Mouse (Mus musculus): ENCODE measurements around the gene Arhgap30. TPM values are rescaled to one million over a fixed set of nuclear protein-coding genes. Genes with fewer than 3 reads are reported as not detected.

Gene Arhgap30
- polyA plus RNA-seq, 1 experiment from 2014 or later = 0.75 TPM

- Histone ChIP-seq H3K36me3 (no peaks in the 10 kb centered on the region), H3K9me3 (peaks cover 7% of the 10 kb centered on the region; the same call in 1 of the 2 replicates), H3K27me3 (no peaks in the 10 kb centered on the region), H3K4me1 (replicated peaks) (0 out of 2 replicates have a peak, but pooled peaks cover 8% of the 10 kb centered on the region), H3K4me3 (replicated peaks) (no peak overlapping the region), H3K27ac (no peak overlapping the region), H3K9ac (replicated peaks) (no peak overlapping the region), H3K4me2 (no peak overlapping the region)
- ATAC-seq (ENCODE audit: insufficient number of reproducible peaks, insufficient read depth, low FRiP score, low TSS enrichment, low read depth) = no peak
- WGBS = 76% methylated on average over 7 of the region's 7 CpGs
Observed at GRCm38 (mm10) chr1:171446854-171447253, 58.1 kb downstream of the Arhgap30 start.

GRCm38 (mm10) chr1:171447692-171448091 is 58.9 kb downstream of the Arhgap30 start:
- Histone ChIP-seq H3K9me3 (peaks cover 7% of the 10 kb centered on the region; the same call in 1 of the 2 replicates), H3K27me3 (no peaks in the 10 kb centered on the region), H3K4me2 (no peak overlapping the region), H3K4me1 (replicated peaks) (0 out of 2 replicates have a peak, but pooled peaks cover 8% of the 10 kb centered on the region), H3K9ac (replicated peaks) (no peak overlapping the region), H3K27ac (no peak overlapping the region), H3K4me3 (replicated peaks) (no peak overlapping the region), H3K36me3 (no peaks in the 10 kb centered on the region)
- WGBS = 74% methylated on average over 10 of the region's 10 CpGs
- ATAC-seq (ENCODE audit: insufficient number of reproducible peaks, insufficient read depth, low FRiP score, low TSS enrichment, low read depth) = no peak

GRCm38 (mm10) chr1:171450062-171450461 is 61.3 kb downstream of the Arhgap30 start:
- ATAC-seq (ENCODE audit: insufficient number of reproducible peaks, insufficient read depth, low FRiP score, low TSS enrichment, low read depth) = no peak
- no peak overlapping the region for H3K27ac ChIP-seq
- no peak overlapping the region for H3K4me2 ChIP-seq
- no peak overlapping the region; the same call in 1 of the 2 replicates for H3K9ac ChIP-seq (replicated peaks)
- H3K36me3 ChIP-seq = no peaks in the 10 kb centered on the region
- 83% methylated on average over 11 of the region's 11 CpGs for WGBS
- no peak overlapping the region for H3K4me3 ChIP-seq (replicated peaks)
- no peaks in the 10 kb centered on the region for H3K9me3 ChIP-seq
- H3K4me1 ChIP-seq (replicated peaks) = 0 out of 2 replicates have a peak, but pooled peaks cover 8% of the 10 kb centered on the region
- H3K27me3 ChIP-seq = no peaks in the 10 kb centered on the region

- WGBS = 79% methylated on average over 10 of the region's 10 CpGs
- ATAC-seq (ENCODE audit: insufficient number of reproducible peaks, insufficient read depth, low FRiP score, low TSS enrichment, low read depth) = no peak
- no peak overlapping the region for H3K9ac ChIP-seq (replicated peaks)
- H3K36me3 ChIP-seq = no peaks in the 10 kb centered on the region
- H3K27ac ChIP-seq = no peak overlapping the region
- no peak overlapping the region for H3K4me2 ChIP-seq
- no peaks in the 10 kb centered on the region for H3K27me3 ChIP-seq
- 0 out of 2 replicates have a peak, but pooled peaks cover 8% of the 10 kb centered on the region for H3K4me1 ChIP-seq (replicated peaks)
- H3K9me3 ChIP-seq = no peaks in the 10 kb centered on the region
- no peak overlapping the region for H3K4me3 ChIP-seq (replicated peaks)
Observed at GRCm38 (mm10) chr1:171451001-171451400, 62.2 kb downstream of the Arhgap30 start.

GRCm38 (mm10) chr1:171452522-171452921 is 63.8 kb downstream of the Arhgap30 start:
- no peak overlapping the region for H3K4me3 ChIP-seq (replicated peaks)
- ATAC-seq (ENCODE audit: insufficient number of reproducible peaks, insufficient read depth, low FRiP score, low TSS enrichment, low read depth) = no peak
- H3K9ac ChIP-seq (replicated peaks) = no peak overlapping the region
- WGBS = 70% methylated on average over 5 of the region's 5 CpGs
- H3K27me3 ChIP-seq = no peaks in the 10 kb centered on the region
- H3K27ac ChIP-seq = no peak overlapping the region
- H3K9me3 ChIP-seq = no peaks in the 10 kb centered on the region
- no peak overlapping the region for H3K4me2 ChIP-seq
- no peaks in the 10 kb centered on the region for H3K36me3 ChIP-seq
- H3K4me1 ChIP-seq (replicated peaks) = 0 out of 2 replicates have a peak, but pooled peaks cover 3% of the 10 kb centered on the region

DNA sequence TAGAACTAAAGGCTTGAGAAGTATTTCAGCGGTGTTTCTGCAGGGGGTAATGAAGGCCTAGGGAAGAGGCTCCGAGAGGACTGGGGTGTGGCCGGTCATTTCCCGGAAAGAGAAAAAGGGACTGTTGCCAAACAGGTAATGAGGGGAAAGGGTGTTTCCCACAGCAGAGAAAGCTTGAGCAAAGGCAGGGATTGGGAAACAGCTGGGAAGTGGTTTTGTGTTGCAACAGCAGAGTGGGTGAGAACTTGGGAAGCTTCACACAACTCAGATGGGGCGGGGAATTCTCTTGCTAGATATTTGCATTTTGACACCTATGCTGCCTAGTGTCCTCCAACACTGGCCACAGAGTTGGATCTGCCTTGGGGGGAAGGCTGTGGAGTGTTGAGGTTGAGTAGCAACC is 64.2 kb downstream of the Arhgap30 start:
- no peak for ATAC-seq (ENCODE audit: insufficient number of reproducible peaks, insufficient read depth, low FRiP score, low TSS enrichment, low read depth)
- no peak overlapping the region for H3K4me2 ChIP-seq
- 81% methylated on average over 5 of the region's 5 CpGs for WGBS
- H3K27me3 ChIP-seq = no peaks in the 10 kb centered on the region
- no peaks in the 10 kb centered on the region for H3K4me1 ChIP-seq (replicated peaks)
- H3K36me3 ChIP-seq = no peaks in the 10 kb centered on the region
- no peak overlapping the region for H3K4me3 ChIP-seq (replicated peaks)
- H3K27ac ChIP-seq = no peak overlapping the region
- H3K9ac ChIP-seq (replicated peaks) = no peak overlapping the region
- H3K9me3 ChIP-seq = no peaks in the 10 kb centered on the region

GRCm38 (mm10) chr1:171454926-171455325 is 66.2 kb downstream of the Arhgap30 start:
- H3K4me1 ChIP-seq (replicated peaks) = peaks cover 4% of the 10 kb centered on the region
- no peak overlapping the region for H3K9ac ChIP-seq (replicated peaks)
- H3K9me3 ChIP-seq = no peaks in the 10 kb centered on the region
- no peak overlapping the region for H3K4me3 ChIP-seq (replicated peaks)
- no peak overlapping the region for H3K4me2 ChIP-seq
- no peaks in the 10 kb centered on the region for H3K36me3 ChIP-seq
- H3K27me3 ChIP-seq = no peaks in the 10 kb centered on the region
- no peak for ATAC-seq (ENCODE audit: insufficient number of reproducible peaks, insufficient read depth, low FRiP score, low TSS enrichment, low read depth)
- H3K27ac ChIP-seq = no peak overlapping the region
- WGBS = 75% methylated on average over 6 of the region's 6 CpGs

DNA sequence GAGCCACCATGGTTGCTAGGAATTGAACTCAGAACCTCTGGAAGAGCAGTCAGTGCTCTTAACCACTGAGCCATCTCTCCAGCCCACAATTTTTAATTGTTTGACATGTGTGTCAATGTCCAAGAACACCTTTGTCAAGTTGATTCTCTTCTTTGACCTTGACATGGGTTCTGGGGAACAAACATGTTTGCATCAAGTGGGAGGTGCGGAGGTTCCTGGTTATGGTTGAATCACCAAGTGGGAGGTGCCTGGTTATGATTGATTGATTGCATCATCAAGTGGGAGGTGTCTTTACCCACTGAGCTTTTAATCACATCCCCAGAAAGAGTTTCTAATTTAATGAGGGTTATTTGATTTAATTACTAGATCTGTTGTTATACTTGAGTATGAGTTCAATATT is 68.8 kb downstream of the Arhgap30 start:
- no peak overlapping the region for H3K4me3 ChIP-seq (replicated peaks)

GRCm38 (mm10) chr1:171459791-171460190 is 71.0 kb downstream of the Arhgap30 start:
- Histone ChIP-seq H3K36me3 (peaks cover 6% of the 10 kb centered on the region; the same call in 1 of the 2 replicates), H3K4me1 (replicated peaks) (peaks cover 7% of the 10 kb centered on the region), H3K27ac (no peak overlapping the region), H3K27me3 (no peaks in the 10 kb centered on the region), H3K4me3 (replicated peaks) (no peak overlapping the region), H3K9ac (replicated peaks) (no peak overlapping the region), H3K9me3 (no peaks in the 10 kb centered on the region), H3K4me2 (no peak overlapping the region)
- 44% methylated on average over 5 of the region's 5 CpGs for WGBS
- ATAC-seq (ENCODE audit: insufficient number of reproducible peaks, insufficient read depth, low FRiP score, low TSS enrichment, low read depth) = no peak

More for the DNA sequence above, 68.8 kb downstream of the Arhgap30 start:
- ATAC-seq (ENCODE audit: insufficient number of reproducible peaks, insufficient read depth, low FRiP score, low TSS enrichment, low read depth) = no peak
- 97% methylated on average over 1 of the region's 1 CpGs for WGBS
- no peak overlapping the region for H3K9ac ChIP-seq (replicated peaks)
- H3K27me3 ChIP-seq = no peaks in the 10 kb centered on the region
- no peaks in the 10 kb centered on the region for H3K9me3 ChIP-seq
- H3K4me1 ChIP-seq (replicated peaks) = peaks cover 7% of the 10 kb centered on the region
- H3K27ac ChIP-seq = no peak overlapping the region
- H3K36me3 ChIP-seq = peaks cover 6% of the 10 kb centered on the region; the same call in 1 of the 2 replicates
- H3K4me2 ChIP-seq = no peak overlapping the region

Other genes with a start within 250 kb of the Arhgap30 start
- 182 and 217 TPM in 2 replicates for gene Sdhc, start 238.4 kb upstream of the Arhgap30 start, polyA plus RNA-seq (2016; fragmentation: Nextera tagmentation; extraction: Ambion mirVana)
- gene Mpz, start 238.2 kb upstream of the Arhgap30 start, polyA plus RNA-seq (2016; fragmentation: Nextera tagmentation; extraction: Ambion mirVana) = 1.5 and 2.6 TPM in 2 replicates
- gene Pcp4l1, start 192.7 kb upstream of the Arhgap30 start, polyA plus RNA-seq (2016; fragmentation: Nextera tagmentation; extraction: Ambion mirVana) = 2.0 and 2.8 TPM in 2 replicates
- gene Nr1i3, start 175.0 kb upstream of the Arhgap30 start, polyA plus RNA-seq (2016; fragmentation: Nextera tagmentation; extraction: Ambion mirVana) = 0.17 and 0.43 TPM in 2 replicates
- gene Tomm40l, start 166.4 kb upstream of the Arhgap30 start, polyA plus RNA-seq (2016; fragmentation: Nextera tagmentation; extraction: Ambion mirVana) = 29.7 and 31.9 TPM in 2 replicates
- gene Apoa2, start 163.9 kb upstream of the Arhgap30 start, polyA plus RNA-seq (2016; fragmentation: Nextera tagmentation; extraction: Ambion mirVana) = 2.1 and 3.1 TPM in 2 replicates
- 15.9 and 21.0 TPM in 2 replicates for gene Fcer1g, start 154.6 kb upstream of the Arhgap30 start, polyA plus RNA-seq (2016; fragmentation: Nextera tagmentation; extraction: Ambion mirVana)
- 10.5 and 11.0 TPM in 2 replicates for gene Adamts4, start 138.5 kb upstream of the Arhgap30 start, polyA plus RNA-seq (2016; fragmentation: Nextera tagmentation; extraction: Ambion mirVana)
- 251 and 257 TPM in 2 replicates for gene Ndufs2, start 137.6 kb upstream of the Arhgap30 start, polyA plus RNA-seq (2016; fragmentation: Nextera tagmentation; extraction: Ambion mirVana)
- 82.1 and 84.8 TPM in 2 replicates for gene B4galt3, start 118.6 kb upstream of the Arhgap30 start, polyA plus RNA-seq (2016; fragmentation: Nextera tagmentation; extraction: Ambion mirVana)
- 71.9 and 75.9 TPM in 2 replicates for gene Ppox, start 107.8 kb upstream of the Arhgap30 start, polyA plus RNA-seq (2016; fragmentation: Nextera tagmentation; extraction: Ambion mirVana)
- gene Usp21, start 101.0 kb upstream of the Arhgap30 start, polyA plus RNA-seq (2016; fragmentation: Nextera tagmentation; extraction: Ambion mirVana) = 132 and 134 TPM in 2 replicates
- gene Ufc1, start 93.9 kb upstream of the Arhgap30 start, polyA plus RNA-seq (2016; fragmentation: Nextera tagmentation; extraction: Ambion mirVana) = 108 and 111 TPM in 2 replicates
- 59.2 and 62.9 TPM in 2 replicates for gene Dedd, start 59.8 kb upstream of the Arhgap30 start, polyA plus RNA-seq (2016; fragmentation: Nextera tagmentation; extraction: Ambion mirVana)
- 43.8 and 43.9 TPM in 2 replicates for gene Nit1, start 43.3 kb upstream of the Arhgap30 start, polyA plus RNA-seq (2016; fragmentation: Nextera tagmentation; extraction: Ambion mirVana)
- 123 and 128 TPM in 2 replicates for gene Pfdn2, start 43.3 kb upstream of the Arhgap30 start, polyA plus RNA-seq (2016; fragmentation: Nextera tagmentation; extraction: Ambion mirVana)
- 2.0 and 2.2 TPM in 2 replicates for gene Klhdc9, start 28.2 kb upstream of the Arhgap30 start, polyA plus RNA-seq (2016; fragmentation: Nextera tagmentation; extraction: Ambion mirVana)
- gene Nectin4, start 18.9 kb upstream of the Arhgap30 start, polyA plus RNA-seq (2016; fragmentation: Nextera tagmentation; extraction: Ambion mirVana) = 6.2 and 7.8 TPM in 2 replicates
- gene Usf1, start 22.4 kb downstream of the Arhgap30 start, polyA plus RNA-seq (2016; fragmentation: Nextera tagmentation; extraction: Ambion mirVana) = 113 and 123 TPM in 2 replicates
- gene Tstd1, start 29.9 kb downstream of the Arhgap30 start, polyA plus RNA-seq (2016; fragmentation: Nextera tagmentation; extraction: Ambion mirVana) = 7.5 and 7.7 TPM in 2 replicates
- gene F11r, start 48.6 kb downstream of the Arhgap30 start, polyA plus RNA-seq (2016; fragmentation: Nextera tagmentation; extraction: Ambion mirVana) = 32.9 and 36.8 TPM in 2 replicates
- gene Alyref2, start 114.5 kb downstream of the Arhgap30 start, polyA plus RNA-seq (2016; fragmentation: Nextera tagmentation; extraction: Ambion mirVana) = 11.7 and 12.6 TPM in 2 replicates
- gene Itln1, start 146.3 kb downstream of the Arhgap30 start, polyA plus RNA-seq (2016; fragmentation: Nextera tagmentation; extraction: Ambion mirVana) = not detected in 2 replicates
- 0.10 TPM in 2 replicates for gene Cd244a, start 170.2 kb downstream of the Arhgap30 start, polyA plus RNA-seq (2016; fragmentation: Nextera tagmentation; extraction: Ambion mirVana)
- gene Ly9, start 218.5 kb downstream of the Arhgap30 start, polyA plus RNA-seq (2016; fragmentation: Nextera tagmentation; extraction: Ambion mirVana) = 0.14 and 0.20 TPM in 2 replicates